Mouse (Mus musculus): ENCODE results near the gene Ankrd28. TPM values are rescaled to one million over a fixed set of nuclear protein-coding genes. Genes with fewer than 3 reads are reported as not detected.

Ankrd28 gene
- total RNA-seq, 2 experiments from 2014 or later, result 23.3 to 28.3 TPM

DNA sequence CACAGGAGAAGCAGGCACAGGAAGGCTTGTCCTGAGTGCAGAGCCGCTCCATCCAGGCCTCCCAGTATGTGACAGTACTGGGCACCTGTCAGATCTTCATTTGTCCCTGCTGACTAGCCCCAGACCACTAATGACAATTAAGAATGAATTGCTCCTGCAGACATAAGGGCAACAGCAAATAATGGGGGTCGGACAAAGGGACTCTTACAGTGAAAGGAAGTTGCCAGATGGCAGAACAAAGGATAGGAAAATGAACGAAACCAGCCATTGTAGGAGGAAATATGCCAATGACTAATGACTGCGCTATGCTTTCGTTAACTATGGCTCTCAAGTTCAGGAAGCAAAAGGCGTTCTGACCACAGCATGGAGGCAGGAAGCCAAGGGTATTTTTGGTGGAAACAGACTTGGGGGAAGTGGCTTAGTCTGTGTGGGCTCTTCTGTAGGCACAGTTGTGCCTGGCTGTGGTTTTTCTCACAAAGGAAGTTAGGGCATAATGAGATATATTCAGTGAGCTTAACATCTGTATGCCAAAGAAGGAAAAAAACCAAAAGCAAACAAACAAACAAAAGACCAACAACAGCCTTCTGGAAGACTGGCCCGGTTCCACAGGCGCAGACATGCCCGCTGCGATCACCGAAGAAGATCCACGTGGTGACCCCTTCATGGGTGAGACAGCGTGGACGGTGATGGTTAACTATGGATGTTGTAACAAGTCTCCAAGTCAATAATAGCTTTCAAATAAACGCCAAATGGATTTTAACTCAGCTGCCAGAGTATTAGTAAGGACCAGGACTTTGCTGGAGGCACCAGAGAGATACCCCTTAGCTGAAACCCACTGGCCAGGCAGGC lies 160.6 kb downstream of the Ankrd28 start:
- intact Hi-C loops (cut with DNase I), result no loop called here
- peak in 1 of 2 experiments; percentile 61 for DNase-seq

DNA sequence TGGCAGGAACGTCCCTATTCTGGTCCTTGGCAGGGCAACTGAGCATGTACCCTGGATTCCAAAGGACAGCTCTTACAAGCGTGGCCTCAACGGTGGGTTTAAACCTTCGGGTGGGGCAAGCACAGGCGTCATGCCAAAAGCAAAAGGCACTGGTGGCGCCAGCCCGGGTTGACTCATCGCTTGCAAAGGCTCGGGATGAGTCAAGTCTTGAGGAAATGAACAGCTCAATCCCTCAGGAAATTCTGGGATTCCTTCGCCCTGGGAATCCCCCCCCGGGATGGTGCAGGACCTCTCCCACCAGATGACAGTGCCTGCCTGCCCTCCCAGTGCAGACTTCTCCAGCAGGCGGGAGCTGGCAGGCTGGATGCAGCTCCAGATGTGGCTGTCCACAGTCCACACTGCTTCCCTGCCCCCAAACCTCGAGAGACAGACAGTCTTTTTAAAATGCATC lies 161.3 kb downstream of the Ankrd28 start:
- intact Hi-C loops (cut with DNase I), result no loop called here
- DNase-seq, result peak; percentile 73 to 84

DNA sequence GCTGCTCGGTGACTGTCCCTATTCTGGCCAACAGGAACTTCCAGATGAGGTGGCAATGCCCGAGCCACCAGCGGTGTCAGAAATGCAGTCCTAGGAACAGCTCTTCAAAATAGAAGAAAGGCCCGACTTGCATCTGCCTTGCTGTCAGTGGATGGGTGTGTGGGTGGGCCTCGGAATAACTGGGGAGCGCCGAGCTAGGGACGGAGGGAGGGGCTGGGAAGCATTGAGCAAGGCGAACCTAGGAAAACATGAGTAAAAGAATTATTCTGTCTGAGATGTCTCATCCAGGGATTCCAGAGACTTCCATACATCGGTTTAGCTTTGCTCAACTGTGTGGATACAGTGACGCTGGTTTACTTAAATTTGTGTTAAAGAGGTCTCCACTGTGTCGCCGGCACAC lies 162.1 kb downstream of the Ankrd28 start:
- no peak for DNase-seq
- intact Hi-C loops (cut with DNase I), result no loop called here

DNA sequence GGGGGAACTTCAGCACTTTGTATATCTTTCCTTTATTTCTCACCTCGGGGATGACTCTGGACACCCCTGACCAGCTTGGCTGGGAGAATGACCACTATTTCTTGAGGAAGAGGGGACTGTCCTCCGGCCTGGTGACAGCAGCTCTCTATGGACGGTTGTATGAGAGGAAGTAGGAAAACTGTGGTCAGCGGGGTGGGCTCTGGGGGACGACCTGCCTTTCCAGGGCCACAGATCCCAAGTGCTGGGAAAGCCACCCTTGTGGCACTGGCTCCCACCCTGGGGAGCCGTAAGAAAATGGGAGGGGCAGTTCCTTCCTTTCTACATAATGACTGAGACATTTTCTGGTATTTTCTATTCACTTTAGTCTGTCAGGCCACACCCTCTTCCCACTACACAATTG lies 162.7 kb downstream of the Ankrd28 start:
- no peak for DNase-seq
- intact Hi-C loops (cut with DNase I), result no loop called here

DNA sequence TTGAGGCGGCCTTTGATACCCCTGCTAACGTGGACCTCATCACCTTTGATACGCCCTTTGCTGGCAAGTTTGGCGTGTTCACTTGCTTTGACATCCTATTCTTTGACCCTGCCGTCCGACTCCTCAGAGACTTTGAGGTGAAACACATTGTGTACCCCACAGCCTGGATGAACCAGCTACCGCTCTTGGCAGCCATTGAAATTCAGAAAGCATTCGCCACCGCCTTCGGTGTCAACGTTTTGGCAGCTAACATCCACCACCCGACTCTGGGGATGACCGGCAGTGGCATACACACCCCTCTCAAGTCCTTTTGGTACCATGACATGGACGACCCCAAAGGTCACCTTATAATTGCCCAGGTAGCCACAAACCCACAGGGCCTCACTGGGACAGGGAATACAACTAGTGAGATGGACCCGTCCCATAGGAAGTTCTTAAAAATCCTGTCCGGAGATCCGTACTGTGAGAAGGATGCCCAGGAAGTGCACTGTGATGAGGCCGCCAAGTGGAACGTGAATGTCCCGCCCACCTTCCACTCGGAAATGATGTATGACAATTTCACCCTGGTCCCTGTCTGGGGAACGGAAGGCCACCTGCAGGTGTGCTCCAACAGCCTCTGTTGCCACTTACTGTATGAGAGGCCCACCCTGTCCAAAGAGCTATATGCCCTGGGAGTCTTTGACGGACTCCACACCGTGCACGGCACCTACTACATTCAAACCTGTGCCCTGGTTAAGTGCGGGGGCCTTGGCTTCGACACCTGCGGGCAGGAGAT lies 163.3 kb downstream of the Ankrd28 start:
- intact Hi-C loops (cut with DNase I), result no loop called here
- DNase-seq, result no peak

DNA sequence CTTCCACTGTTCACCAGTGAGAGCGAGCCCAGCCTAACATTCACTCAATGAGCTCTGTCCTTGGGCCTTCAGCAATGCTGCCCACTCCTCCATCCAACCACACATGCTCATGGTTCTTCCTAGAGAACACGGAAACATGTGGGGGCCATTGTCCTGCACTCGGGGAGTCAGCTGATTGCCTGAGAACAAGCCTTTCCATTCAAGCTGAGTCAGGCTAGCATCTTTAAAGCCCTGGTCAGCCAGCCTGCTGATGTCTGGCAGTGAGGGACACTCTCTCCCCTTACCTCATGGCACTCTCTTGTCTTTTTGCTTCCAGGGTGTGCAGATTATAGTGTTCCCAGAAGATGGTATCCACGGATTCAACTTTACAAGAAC lies 164.9 kb downstream of the Ankrd28 start:
- no peak for DNase-seq
- intact Hi-C loops (cut with DNase I), result no loop called here

DNA sequence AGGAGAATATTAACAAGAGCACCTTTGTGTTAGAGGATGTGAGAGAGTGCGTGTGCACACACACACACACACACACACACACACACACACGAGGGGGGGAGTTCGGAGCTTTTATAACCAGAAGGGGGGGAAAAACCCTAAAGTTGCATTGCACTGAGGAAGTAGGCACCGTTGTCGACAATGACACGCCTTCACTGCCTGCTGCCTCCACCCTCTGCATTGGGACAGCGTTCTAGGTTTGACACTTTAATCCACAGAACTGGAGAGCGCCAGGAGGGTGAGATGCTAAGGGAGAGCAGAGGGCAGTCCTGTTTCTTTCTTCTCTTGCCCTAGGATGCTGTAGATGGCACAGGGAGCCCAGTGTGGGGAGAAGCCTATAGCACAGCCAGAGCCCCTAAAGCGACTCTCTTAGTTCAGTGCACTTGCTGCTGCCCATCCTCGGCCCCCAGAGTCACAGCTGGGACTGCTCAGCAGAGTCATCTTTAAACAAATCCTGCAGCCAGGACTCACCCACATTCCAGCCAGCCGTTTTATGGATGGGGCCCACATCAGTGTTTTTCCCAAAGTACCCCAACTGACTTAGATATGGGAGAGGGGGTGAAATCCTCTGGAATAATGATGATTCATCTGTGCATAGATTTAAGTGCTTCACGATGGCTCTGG lies 165.4 kb downstream of the Ankrd28 start:
- intact Hi-C loops (cut with DNase I), result no loop called here
- no peak for DNase-seq

DNA sequence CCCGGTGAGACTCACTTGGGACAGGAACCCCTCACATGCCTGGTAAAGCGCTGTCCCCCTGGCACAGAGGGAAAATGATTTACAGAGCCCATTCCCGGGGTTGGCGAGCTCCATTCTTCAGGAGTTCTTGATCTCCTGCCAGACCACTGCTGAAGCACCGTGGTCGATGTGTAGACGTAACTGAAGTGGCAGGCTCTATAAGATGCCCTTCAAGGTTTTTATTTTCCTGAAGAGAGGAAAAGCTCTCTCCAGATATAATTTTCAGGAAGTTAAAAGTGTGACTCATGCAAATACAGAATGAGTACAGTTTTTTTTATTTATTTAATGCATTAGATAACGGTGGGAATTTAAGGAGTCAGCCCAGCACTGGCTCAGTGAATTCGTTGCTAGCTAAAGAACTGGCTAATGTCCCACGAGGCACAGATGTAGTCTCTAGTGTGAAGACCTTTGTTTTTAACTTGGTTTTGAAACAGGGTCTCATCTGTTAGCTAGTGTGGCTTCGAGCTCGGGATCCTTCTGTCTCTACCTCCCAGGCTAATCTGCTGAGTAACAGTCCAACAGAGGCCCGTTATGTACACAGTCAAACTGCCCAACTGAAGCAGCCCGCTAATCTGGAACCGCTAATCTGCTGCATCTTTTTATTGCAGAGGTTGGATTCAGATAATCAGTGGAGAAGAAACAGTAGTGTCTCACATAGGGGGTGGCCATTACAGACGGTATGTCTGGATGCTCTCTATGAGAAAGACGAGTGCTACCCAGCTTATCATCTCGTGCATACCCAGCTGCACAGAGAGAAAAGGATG lies 166.2 kb downstream of the Ankrd28 start:
- intact Hi-C loops (cut with DNase I), result no loop called here
- DNase-seq, result no peak

DNA sequence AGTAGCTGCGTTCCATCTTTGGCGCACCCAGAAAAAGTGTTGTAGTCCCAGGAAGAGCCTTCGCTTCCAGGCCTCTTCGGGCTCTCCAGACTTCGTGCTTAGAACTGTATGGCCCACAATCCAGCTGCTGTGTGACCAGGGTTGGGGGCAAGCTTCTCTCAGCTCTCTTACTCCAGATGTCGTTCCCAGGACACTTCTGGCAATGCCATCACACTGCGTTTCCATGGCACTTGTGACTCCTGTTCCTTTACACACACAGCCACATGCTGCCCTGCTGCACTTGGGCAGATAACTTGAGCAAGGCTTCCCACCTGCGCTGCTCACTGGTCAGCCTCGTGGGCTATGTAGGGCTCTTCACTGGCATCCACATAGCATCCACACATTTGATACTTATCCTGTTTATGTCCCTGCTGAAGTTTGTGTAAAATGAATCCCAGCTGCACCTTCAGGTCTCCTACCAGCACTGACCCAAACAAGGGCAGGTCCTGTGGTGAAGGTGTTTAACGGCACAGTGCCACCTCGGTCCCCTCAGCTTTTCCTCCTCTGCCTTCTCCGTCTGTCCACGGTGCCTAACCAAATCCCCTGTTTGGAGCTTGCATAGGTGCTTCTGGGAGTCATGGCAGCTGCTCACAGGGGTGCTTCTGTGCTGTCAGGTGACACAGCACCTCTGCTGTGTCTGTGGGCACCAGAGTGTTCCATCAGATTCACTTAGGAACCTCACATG lies 166.9 kb downstream of the Ankrd28 start:
- intact Hi-C loops (cut with DNase I), result no loop called here
- no peak for DNase-seq

DNA sequence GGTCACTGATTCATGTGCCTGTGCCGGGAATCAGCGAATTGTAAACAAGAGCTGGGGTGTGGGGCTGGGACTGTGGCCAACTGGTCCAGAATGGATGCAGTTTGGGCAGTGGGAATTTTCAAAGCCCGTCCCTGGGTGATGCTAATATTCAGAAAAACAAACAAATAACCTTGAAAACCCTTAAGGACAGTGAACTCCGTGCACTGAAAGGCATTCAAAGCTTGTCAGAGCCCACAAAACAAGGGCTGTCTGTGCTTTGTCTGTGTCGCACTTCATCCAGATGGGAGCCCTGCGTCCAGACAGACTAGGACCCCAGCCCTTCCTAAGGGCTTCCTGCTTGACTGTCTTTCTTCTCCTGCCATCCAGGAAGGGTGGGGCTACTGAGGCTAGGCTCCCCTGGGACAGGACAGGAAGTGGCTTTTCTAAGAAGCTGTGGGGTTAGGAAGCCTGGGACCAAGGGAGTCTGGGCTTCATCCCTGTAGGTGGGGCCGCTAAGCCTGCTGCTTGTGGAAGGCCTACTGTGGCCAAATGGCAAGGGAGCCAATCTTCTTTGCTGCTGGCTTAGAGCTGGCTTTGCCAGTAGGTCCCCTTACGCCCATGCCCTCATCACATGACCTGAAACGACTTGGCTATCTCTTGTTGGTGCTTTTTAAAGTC lies 167.8 kb downstream of the Ankrd28 start:
- peak; percentile 79 to 84 for DNase-seq
- intact Hi-C loops (cut with DNase I), result no loop called here

DNA sequence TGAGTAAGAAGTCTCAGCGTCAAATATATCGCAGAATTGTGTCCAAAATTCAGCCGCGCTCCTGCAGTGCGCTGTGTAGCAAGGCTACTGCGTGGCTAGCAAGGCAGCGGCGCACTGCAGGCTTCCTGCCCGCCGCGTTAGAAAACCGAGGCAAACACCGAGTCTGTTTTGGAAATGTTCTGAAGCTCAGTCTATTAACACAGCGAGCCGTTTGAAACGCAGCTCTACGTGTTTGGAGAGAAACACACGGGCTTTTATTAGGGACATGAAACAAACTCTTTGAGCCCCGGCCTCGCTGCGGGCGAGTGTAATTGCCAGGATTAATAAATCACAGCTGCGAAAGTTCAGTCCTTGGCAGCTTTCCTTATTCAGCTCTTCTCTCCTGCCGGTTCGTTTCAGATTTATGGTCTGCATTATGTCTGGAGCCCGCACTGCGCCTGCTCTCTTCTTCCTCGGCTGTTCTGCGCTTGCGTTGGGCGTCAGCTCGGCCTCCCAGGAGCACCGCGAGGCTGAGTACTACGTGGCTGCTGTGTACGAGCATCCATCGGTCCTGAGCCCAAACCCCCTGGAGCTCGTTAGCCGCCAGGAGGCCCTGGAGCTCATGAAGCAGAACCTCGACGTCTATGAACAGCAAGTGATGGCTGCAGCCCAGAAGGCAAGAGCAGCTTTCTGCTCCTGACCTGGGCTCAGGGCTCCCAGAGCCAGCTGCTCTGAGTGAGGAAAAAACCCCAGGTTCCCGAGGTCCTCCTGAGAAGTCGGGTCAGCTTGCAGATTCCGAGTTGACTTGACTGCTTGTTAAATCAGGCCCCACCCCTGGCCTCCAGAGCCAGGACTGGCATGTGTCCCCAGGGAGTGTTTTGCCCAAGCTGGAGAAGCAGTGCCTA lies 168.5 kb downstream of the Ankrd28 start:
- intact Hi-C loops (cut with DNase I), result no loop called here
- peak; percentile 80 to 87 for DNase-seq

DNA sequence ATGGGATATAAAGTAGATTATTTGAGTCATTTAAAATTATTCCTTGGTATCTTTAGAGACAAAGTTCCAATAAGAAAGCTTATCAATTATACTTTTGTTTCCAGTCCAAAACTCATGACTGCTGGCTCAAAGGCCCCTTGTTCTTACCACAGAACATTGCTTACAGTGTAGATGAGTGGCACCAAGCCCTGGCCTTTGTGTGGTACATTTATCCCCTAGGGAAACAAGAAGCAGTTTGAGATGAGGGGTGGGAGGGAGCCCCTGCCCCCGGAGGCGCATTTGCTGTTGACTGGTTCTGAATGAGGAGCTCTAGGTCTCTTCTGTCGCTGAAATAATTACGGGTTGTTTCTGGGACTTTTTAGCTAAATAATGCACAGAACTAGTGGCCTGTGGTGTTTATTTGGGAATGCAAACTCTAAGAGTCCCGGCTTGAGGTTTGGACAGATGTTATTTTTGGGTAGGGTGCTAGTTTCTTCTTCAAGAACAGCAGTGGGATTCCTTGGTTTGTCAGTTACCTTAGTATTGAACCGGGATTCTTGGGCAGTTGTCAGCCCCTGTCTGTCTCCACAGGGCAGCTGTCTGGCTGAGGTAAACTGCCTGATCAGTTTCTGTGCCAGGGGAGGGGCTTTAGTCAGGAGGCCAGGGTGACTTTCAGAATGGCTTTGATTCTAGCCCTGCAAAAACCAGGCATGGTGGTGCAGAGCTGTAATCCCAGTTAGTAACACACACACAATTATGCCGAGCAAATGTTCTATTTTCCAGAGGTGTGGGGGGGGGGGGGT lies 169.9 kb downstream of the Ankrd28 start:
- DNase-seq, result no peak
- intact Hi-C loops (cut with DNase I), result no loop called here

DNA sequence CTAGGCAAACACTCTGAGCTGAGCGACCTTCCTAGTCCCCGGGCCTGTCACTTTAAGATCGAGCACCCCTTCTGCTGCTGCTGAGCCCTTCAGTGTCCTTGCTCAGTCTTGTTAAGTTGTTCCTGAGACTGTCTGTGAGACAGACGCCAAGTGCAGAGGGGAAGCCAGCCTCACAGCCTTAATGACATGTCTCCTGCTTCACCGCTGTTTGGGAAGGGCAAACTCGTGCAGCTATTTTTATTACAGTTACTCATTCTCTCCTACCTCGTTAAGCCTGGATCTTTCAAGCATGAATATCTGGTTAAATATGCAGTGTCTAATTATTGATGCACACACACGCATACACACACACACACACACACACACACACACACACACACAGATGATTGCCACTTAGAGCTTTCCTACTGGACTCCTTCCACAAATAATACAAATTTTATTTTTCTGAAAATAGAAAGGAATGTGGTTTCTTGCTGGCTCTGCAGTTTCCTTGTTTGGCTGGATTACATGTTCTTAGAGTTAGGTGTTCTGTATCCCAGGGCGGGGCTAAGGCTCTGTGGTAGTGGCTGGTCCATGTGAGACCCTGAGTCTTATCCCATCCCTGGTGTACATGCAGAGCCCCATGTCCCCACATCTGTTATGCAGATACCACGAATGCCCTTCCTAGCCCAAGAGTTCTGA lies 170.8 kb downstream of the Ankrd28 start:
- intact Hi-C loops (cut with DNase I), result loop anchor here (5.0 kb wide), 2 partner anchors 283 to 373 kb away; no protein-coding TSS in a partner anchor
- peak in 1 of 2 experiments; percentile 67 for DNase-seq

DNA sequence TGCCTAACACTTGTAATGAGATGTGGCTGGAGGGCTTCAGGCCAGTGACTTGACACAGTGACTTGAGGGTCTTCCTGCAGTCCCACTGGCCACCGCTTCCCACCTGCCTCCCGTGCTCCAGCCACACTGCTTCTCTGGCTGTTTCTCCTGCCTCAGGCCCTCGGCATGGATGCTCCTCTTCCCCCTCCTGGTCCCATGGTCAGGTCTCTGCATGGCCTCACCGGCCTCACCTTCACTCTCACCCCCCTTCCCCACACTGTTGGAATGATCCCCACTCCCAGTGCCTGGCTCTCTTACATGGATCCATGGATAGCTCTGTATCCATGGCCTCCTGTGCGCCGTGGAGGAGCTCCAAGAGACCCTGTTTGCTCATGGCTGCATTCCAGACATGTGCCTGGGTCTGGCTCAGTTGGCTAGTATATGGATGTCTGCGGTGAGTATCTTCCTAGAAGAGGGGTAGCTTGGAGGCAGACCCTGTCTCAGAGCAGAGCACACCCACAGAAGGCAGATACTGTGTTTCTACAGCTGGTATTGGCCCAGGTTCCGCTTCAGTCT lies 172.2 kb downstream of the Ankrd28 start:
- intact Hi-C loops (cut with DNase I), result loop anchor here (5.0 kb wide), 2 partner anchors 284 to 374 kb away; no protein-coding TSS in a partner anchor
- no peak for DNase-seq

DNA sequence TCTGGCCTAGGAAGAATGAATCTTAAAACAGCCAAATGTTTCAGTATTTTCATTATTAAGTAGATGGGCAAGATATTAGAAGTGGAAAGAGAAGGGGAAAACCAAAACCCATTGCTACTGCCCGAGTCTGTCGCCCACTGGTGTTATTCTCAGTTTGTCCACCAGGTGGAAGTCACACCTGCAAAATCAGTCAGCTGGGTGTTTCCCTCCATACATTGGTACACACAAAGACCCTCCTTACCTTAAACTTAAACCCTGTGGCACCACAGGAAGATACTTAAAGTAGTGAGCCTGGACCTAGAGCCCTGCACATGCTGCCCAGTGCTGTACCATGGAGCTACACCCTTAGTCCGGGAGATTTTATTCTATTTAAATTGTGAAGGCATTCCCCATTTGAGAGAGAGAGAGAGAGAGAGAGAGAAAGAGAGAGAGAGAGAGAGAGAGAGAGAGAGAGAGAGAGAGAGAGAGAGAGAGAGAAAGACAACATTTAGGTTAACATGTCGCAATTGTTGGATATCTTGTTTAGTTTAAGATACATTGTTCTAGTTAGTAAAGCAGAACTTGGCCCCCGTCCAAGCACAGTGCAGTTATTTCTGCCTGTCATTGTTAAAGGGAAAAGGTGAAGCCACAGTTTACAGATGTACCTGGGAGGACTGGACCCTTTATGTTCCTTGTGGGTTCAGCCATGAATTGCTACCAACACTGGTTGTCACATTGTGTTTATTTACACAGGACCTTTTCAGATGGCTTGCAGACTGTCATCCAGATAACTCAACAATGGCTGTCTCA lies 173.4 kb downstream of the Ankrd28 start:
- peak; percentile 81 to 83 for DNase-seq
- intact Hi-C loops (cut with DNase I), result loop anchor here (1.0 to 5.0 kb wide), 5 partner anchors 42 to 418 kb away; no protein-coding TSS in a partner anchor

Measured in heart, postnatal 36 days (tissue).